12 mouse cellular contexts compared by ENCODE assay signal in genomic region chr1:34793304-34794300, GRCm38 (mm10). TPM values are rescaled to one million over a fixed set of nuclear protein-coding genes. Genes with fewer than 3 reads are reported as not detected.
DNase-seq lines count a peak whose midpoint lies in the region; ATAC-seq and TF ChIP-seq lines count a peak whose summit lies in the region.
"Had no signal": no experiment of that assay in that cellular context is flagged by ENCODE, and none has a peak within 500 bp of the region (broad histone marks: within the 10 kb centered on the region; RNA-seq: fewer than 3 reads in every experiment).

No protein-coding gene starts in this region.

- H3K4me1 ChIP-seq in intestine, embryonic 15.5 days (replicated peaks): 0 out of 2 replicates have a peak, but pooled peaks cover 3% of the 10 kb centered on the region
- H3K4me1 ChIP-seq in intestine, postnatal 0 days (replicated peaks; ENCODE audit: control insufficient read depth, insufficient read depth, low read length): no peaks in the 10 kb centered on the region
- H3K4me1 ChIP-seq in embryonic facial prominence, embryonic 12.5 days: peaks cover 6% of the 10 kb centered on the region; the same call in 1 of the 2 replicates

- H3K4me2 ChIP-seq in intestine, embryonic 15.5 days (replicated peaks): no peak overlapping the region
- no peak overlapping the region for H3K4me2 ChIP-seq in intestine, postnatal 0 days (replicated peaks; ENCODE audit: low read depth)
- no peak overlapping the region for H3K4me2 ChIP-seq in embryonic facial prominence, embryonic 12.5 days (replicated peaks)

- no peaks in the 10 kb centered on the region for H3K36me3 ChIP-seq in intestine, embryonic 15.5 days
- no peaks in the 10 kb centered on the region for H3K36me3 ChIP-seq in intestine, postnatal 0 days (ENCODE audit: control insufficient read depth, insufficient read depth)
- H3K36me3 ChIP-seq in embryonic facial prominence, embryonic 12.5 days: no peaks in the 10 kb centered on the region

- peak; percentile 26 for DNase-seq in A20 (ENCODE audit: low read depth, low spot score)
- peak; percentile 53 for DNase-seq in mesoderm, embryonic 11.5 days (ENCODE audit: low read depth, low spot score)
- DNase-seq in adrenal gland, adult 2 months: no peak
- no peak for DNase-seq in T-cell, adult 2 months (ENCODE audit: low spot score)
- no peak for DNase-seq in cerebellum, adult 9-11 months
- DNase-seq: adrenal gland, adult 8-10 months; cerebellum, postnatal 36 days; gastrocnemius, postnatal 25 days had no signal

- H3K4me3 ChIP-seq in intestine, embryonic 15.5 days (replicated peaks): no peak overlapping the region
- no peak overlapping the region for H3K4me3 ChIP-seq in intestine, postnatal 0 days (ENCODE audit: low read depth, low read length)
- H3K4me3 ChIP-seq in embryonic facial prominence, embryonic 12.5 days: no peak overlapping the region

- WGBS in intestine, embryonic 15.5 days: 59% methylated on average over 19 of the region's 19 CpGs
- 58% methylated on average over 19 of the region's 19 CpGs for WGBS in intestine, postnatal 0 days
- 66% methylated on average over 19 of the region's 19 CpGs for WGBS in embryonic facial prominence, embryonic 12.5 days

- no peaks in the 10 kb centered on the region for H3K9me3 ChIP-seq in intestine, embryonic 15.5 days
- H3K9me3 ChIP-seq in intestine, postnatal 0 days (ENCODE audit: control insufficient read depth): no peaks in the 10 kb centered on the region
- no peaks in the 10 kb centered on the region for H3K9me3 ChIP-seq in embryonic facial prominence, embryonic 12.5 days

- peak; percentile 61; the same call in 1 of the 2 replicates for ATAC-seq in intestine, embryonic 15.5 days
- ATAC-seq in intestine, postnatal 0 days: no peak
- peak; percentile 47; the same call in 1 of the 2 replicates for ATAC-seq in embryonic facial prominence, embryonic 12.5 days (ENCODE audit: insufficient number of reproducible peaks, insufficient read depth, low FRiP score, low TSS enrichment)

- H3K27ac ChIP-seq in intestine, embryonic 15.5 days: no peak overlapping the region
- H3K27ac ChIP-seq in intestine, postnatal 0 days (ENCODE audit: low read depth, low read length): no peak overlapping the region
- no peak overlapping the region for H3K27ac ChIP-seq in embryonic facial prominence, embryonic 12.5 days
- H3K27ac ChIP-seq: macrophage had no signal

- no peak for TF ChIP-seq CTCF in intestine, postnatal 0 days (IDR thresholded peaks at IDR 0.05; ENCODE audit: low read depth)

- no peak overlapping the region for H3K9ac ChIP-seq in intestine, embryonic 15.5 days
- no peak overlapping the region for H3K9ac ChIP-seq in intestine, postnatal 0 days (ENCODE audit: low read depth, low read length)
- H3K9ac ChIP-seq in embryonic facial prominence, embryonic 12.5 days: no peak overlapping the region

- H3K27me3 ChIP-seq in intestine, embryonic 15.5 days (replicated peaks): no peaks in the 10 kb centered on the region
- H3K27me3 ChIP-seq in intestine, postnatal 0 days (replicated peaks; ENCODE audit: control insufficient read depth, insufficient read depth, low read length): no peaks in the 10 kb centered on the region
- no peaks in the 10 kb centered on the region for H3K27me3 ChIP-seq in embryonic facial prominence, embryonic 12.5 days

RNA-seq across cellular contexts. Expression of gene Fam168b, which starts 49.3 kb away (rescaled TPM):
- polyA plus RNA-seq in intestine, embryonic 15.5 days (2015; fragmentation: Nextera tagmentation; extraction: Ambion mirVana): 57.0 and 60.6 TPM in 2 replicates
- 22.4 and 23.6 TPM in 2 replicates for polyA plus RNA-seq in intestine, postnatal 0 days (2015; fragmentation: Nextera tagmentation; extraction: Ambion mirVana)
- 132 and 140 TPM in 2 replicates for polyA plus RNA-seq in embryonic facial prominence, embryonic 12.5 days (2016; fragmentation: Nextera tagmentation; extraction: Ambion mirVana)
- 100 to 1,000 TPM; 113 to 203 TPM for total RNA-seq in adrenal gland, adult 2 months (2021)
- polyA plus RNA-seq in adrenal gland, adult 2 months (2012; rRNA removed): 359 and 507 TPM in 2 replicates

RNA-seq across cellular contexts. Expression of gene Plekhb2, which starts 56.2 kb away (rescaled TPM):
- polyA plus RNA-seq in intestine, embryonic 15.5 days (2015; fragmentation: Nextera tagmentation; extraction: Ambion mirVana): 78.3 and 80.0 TPM in 2 replicates
- polyA plus RNA-seq in intestine, postnatal 0 days (2015; fragmentation: Nextera tagmentation; extraction: Ambion mirVana): 191 and 206 TPM in 2 replicates
- 17.4 and 20.7 TPM in 2 replicates for polyA plus RNA-seq in embryonic facial prominence, embryonic 12.5 days (2016; fragmentation: Nextera tagmentation; extraction: Ambion mirVana)
- total RNA-seq in adrenal gland, adult 2 months (2021): 100 to 1,000 TPM; 187 to 193 TPM
- 80.8 and 115 TPM in 2 replicates for polyA plus RNA-seq in adrenal gland, adult 2 months (2012; rRNA removed)

Comparison
In these comparisons a context has a peak if more than half of its experiments do, and no peak if none do; other contexts are left out.
1. DNase-seq: peak in A20 (single experiment) and mesoderm, embryonic 11.5 days (single experiment); none in adrenal gland, adult 2 months (single experiment), T-cell, adult 2 months (single experiment) and cerebellum, adult 9-11 months (single experiment).